Mouse (Mus musculus) spleen, postnatal 14 days (tissue): ENCODE results near the gene Shroom3.
"Not testable (repeated sequence)": the region's sequence is repeated elsewhere in the genome, so short reads cannot be mapped to it uniquely, and the experiment has no call there.

Experiments used
- DNase-seq, 2 experiments: peaks; one replicate each; pipeline ENCODE4 v3.0.0; 2021 to 2022; ENCODE audit warnings: low spot score in 2 of 2

Gene Shroom3

DNA sequence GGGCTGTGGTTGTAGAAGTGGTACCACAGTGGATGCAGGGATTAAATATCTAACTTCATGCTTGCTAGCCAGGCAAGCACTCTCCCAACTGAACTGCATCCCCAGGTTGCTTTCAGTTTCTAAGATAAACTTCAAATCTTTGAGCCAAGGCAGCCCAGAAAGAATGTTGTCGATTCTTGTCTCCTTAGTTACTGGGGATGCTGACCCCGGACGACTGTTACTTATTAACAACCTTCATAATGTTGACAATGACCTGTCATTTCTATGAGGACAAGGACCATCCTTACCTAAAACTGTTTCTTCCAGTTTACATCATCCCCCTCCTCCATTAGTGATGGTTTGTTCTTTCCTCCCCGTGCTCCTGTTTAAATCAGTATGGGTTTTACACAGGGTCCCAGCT, 210.0 kb downstream of the Shroom3 start:
- no peak for DNase-seq

DNA sequence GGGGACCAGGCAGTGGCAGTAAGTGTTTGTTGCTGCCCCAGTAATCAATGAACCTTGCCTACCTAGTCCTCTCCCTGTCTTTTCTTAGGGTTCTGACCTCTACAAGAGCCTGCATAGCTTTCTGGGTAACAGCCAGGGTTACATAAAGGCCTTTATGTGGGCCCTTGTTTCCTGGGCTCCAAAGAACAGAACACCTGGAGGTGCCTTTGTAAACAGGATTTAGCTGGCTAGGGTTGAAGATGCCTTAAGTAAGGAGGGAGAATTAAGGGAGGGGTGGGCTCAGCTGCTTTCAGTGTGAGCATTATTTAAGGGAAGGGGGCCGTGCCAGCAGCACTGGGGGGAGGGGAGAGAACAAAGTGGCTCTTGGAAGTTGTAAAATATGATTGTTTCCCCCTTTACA, 210.5 kb downstream of the Shroom3 start:
- no peak for DNase-seq

- no peak for DNase-seq
Observed at GRCm38 (mm10) chr5:92895877-92896276, 212.6 kb downstream of the Shroom3 start.

- no peak for DNase-seq
Observed at GRCm38 (mm10) chr5:92896725-92897280, 213.6 kb downstream of the Shroom3 start.

- DNase-seq: peak; percentile 14 to 28
Observed at GRCm38 (mm10) chr5:92897766-92898745, 214.8 kb downstream of the Shroom3 start.

DNA sequence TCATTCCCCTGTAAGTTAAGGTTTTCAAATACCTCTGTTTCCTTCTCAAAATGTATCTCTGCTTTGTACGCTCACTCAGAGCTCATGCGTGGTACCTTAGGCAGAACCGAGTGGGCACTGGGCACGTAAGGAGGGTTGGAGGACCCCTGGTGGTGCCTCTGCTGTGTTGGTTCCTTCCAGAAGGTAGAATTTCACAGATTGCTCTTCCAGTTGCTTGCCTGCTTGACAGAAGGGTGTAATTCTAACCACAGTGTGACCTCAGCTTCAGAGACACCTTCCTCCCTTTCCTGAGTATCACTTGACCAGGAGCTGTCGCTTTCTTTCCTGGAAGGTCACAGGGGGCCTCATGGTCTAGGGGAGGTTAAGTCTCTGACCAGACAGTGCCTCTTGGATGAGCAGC, 217.2 kb downstream of the Shroom3 start:
- no peak for DNase-seq

DNA sequence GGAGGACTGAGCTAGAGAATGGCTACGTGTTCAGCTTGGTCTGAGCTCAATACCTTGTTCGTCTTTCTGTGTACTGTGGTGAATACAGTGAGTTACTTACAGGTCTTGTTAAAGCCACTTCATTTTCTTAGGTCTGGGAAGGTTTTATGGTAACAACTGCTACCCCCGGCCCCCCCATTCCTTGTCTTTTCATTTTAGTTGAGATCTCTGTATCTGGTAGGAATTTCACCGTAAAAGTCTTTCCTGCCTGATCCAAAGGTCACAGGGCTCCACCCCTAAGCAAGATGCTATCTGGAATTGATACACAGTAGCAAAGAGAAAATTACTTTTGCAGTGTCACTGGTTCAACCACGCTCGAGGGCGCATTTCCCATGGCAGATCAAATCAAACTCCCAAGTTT, 218.6 kb downstream of the Shroom3 start:
- no peak for DNase-seq

GRCm38 (mm10) chr5:92905146-92905545, 221.9 kb downstream of the Shroom3 start:
- no peak for DNase-seq

DNA sequence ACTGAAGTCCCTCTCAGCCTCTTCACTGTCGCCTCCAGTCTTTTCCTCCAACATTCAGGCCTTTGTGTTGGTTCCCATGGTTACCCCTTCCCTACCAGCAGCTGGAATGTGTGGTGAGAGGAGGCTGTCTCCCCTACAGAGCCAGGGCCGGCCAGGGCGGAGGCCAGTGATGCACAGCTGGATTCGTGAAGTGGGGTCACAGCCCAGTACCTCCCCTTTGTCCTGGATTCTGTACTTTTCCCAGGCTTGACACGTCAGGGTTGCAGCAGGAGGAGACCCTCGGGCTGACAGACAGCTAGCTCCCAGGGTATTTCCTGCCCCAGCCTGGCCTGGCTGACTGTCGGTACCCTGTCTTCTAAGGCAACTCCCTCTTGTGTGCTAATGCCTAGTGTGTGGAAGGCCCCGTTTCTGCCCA, 222.4 kb downstream of the Shroom3 start:
- no peak for DNase-seq

GRCm38 (mm10) chr5:92908227-92908626, 225.0 kb downstream of the Shroom3 start:
- DNase-seq: no peak

- no peak for DNase-seq
Observed at GRCm38 (mm10) chr5:92910838-92911237, 227.6 kb downstream of the Shroom3 start.

DNA sequence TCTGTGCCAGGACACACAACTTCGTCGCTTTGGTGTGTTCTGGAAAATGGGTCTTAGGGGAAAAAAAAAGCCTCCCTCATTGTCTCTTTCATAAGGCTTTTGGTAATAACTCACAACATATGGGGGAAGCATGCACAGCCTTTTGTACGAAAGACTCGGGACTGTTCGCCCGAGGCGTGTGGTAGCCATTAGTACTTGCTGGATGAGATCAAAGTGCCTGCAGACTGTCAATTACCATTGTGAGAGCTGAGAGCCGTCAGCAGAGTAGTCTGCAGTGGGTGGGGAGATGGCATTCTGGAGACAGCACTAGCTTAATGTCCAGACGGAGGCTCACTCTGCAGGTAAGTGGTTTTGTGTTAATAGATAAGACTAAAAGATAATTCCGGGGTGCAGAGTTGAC, 232.2 kb downstream of the Shroom3 start:
- no peak for DNase-seq

DNA sequence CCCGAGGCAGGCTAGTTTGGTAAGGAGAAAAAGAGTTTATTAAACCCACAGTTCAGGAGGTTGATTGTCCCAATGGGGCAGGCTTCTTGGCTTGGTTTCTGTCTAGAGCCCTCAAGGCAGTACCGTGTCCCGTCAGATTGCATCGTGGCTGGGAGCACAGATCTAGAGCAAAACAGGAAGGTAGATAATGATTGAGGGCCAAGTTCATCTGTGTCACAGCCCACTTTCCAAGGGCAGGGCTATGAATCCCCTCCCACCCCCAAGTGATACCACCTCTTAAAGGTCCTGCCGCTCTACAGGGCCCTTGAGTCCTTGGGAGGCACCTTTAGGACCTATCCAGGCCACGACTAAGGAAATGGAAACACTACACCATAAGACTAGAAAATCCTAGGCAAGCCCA, 234.5 kb downstream of the Shroom3 start:
- no peak for DNase-seq

- DNase-seq: no peak
Observed at GRCm38 (mm10) chr5:92918170-92918569, 234.9 kb downstream of the Shroom3 start.

DNA sequence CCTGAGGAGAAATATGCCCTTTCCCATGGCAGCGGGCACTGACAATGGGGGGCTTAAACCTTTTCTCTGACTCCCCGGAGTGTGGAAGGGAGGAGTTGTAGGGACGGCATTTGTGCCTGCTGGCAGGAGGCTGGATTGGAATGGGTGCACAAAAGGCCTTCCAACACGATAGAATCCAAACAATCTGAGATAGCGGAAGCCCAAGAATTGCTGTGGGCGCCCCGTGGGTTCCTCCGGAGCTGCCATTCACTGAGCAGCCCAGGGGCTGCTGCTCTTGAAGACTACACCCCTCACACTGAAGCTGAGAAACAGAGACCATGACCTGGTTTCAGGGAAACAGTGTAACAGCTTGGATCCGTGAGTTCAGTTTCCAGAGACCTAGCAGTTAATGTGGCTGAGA, 235.6 kb downstream of the Shroom3 start:
- no peak for DNase-seq

- DNase-seq: no peak
Observed at GRCm38 (mm10) chr5:92919390-92919789, 236.2 kb downstream of the Shroom3 start.

- no peak for DNase-seq
Observed at GRCm38 (mm10) chr5:92920984-92921383, 237.7 kb downstream of the Shroom3 start.

GRCm38 (mm10) chr5:92921728-92922127, 238.5 kb downstream of the Shroom3 start:
- DNase-seq: no peak

GRCm38 (mm10) chr5:92922981-92923380, 239.7 kb downstream of the Shroom3 start:
- not testable (repeated sequence) for DNase-seq

DNA sequence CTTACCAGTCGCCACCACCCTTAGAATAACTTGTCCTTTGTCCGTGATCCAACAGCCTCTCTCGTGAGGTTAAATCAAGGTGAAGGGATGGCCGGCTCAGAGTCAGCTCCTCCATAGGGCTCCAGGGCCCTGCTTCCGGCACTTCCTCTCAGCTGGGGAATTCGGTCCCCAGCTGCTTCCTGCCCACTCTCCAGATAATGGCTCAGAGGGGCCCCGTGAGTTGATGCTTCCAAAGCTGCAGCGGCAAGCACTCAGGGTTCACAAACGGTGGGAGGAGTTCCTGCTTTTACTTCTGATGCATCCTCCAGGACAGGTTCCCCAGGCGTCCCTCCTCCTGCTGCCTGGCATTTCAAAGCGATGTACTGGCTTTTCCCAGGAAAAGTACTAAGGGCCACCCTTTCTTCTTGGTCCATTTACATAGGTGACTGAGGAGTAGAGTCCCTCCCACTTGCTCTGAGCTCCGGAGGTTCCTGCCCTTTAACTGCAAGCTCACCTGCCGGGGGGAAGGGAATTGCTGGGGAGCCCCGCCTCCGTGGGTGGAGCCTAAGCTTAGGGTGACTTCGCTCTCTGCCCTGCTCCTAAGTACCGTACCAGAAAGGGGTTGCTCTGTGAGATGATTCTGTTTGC, 241.7 kb downstream of the Shroom3 start:
- DNase-seq: peak in 1 of 2 experiments; percentile 10

DNA sequence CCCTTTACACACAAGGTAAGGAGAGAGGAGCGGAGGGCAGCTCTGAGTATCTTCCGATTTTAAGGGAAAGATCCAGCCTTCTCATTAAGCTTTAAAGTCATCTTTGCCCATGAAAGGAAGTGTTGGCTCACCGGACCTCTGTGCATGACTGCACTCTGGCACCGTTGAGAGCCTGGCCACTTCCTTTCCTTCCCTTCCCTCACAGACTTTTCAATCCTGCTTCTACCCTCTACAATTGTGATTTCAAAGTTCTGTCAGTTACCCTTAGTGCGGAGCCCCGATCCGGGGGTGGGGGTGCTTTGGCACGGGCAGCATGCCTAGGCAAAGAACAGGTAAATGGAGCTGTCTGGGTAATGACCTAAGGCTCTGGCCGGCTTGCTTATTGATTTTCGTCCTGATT, 244.4 kb downstream of the Shroom3 start:
- DNase-seq: no peak

DNA sequence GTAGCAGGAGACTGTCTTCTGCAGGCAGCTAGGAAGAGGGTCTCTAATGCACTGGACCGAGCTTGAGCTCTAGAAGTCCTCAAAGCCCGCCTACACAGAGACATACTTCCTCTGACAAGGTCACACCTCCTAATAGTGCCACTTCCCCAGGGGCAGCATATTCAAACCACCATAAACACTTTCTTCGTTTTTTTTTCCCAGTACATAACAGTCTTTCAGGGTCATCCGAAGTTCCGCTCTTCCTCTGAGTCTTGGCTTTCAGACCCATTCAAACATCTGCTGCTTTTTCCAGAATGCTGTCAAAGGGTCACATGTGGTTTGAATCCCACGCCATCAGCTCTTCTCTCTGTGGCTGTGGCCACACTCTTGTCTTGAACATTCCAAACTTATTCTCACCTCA, 247.3 kb downstream of the Shroom3 start:
- no peak for DNase-seq

DNA sequence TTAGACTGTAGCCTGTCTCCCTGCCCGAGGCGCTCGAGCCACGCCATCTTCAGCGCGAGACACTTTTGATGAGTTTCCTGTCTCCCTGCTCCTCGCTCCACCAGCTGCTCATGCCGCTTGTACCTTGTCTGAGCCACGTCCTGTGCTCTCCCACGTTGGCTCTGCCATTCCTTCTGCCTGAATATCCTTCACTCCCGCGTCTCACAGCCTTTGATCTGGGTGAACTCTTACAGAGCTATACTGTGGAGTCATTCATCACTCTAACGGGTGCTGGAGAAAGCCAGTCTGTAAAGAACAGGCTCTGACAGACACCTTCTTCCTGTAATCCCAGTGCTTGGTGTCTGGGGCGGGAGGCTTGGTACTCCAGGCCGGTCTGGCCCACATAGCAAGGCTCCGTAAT, 248.1 kb downstream of the Shroom3 start:
- no peak for DNase-seq
